Mouse (Mus musculus) liver, embryonic 14.5 days (tissue): ENCODE results near the gene Palm. TPM values are rescaled to one million over a fixed set of nuclear protein-coding genes. Genes with fewer than 3 reads are reported as not detected.

Experiments used
- ATAC-seq: fragments of 200-750 bp; cut with Nextera tagmentation; 2 replicates; pipeline ENCODE4 v1.8.0; 2017; ENCODE audit warnings: moderate number of reproducible peaks, mild to moderate bottlenecking, moderate library complexity; ENCODE audit not compliant: insufficient read depth
- DNase-seq, 3 experiments: peaks; one replicate each; pipeline ENCODE4 v3.0.0-alpha.2; 2012 to 2013; ENCODE audit warnings: low read depth in 3 of 3, low spot score in 3 of 3
- H3K27ac ChIP-seq: fragments of 300-500 bp; sonication (generic); 2 replicates; pipeline ENCODE4 v1.5.1; 2014; ENCODE audit warnings: moderate library complexity, mild to moderate bottlenecking, control low read depth, inconsistent platforms
- H3K27me3 ChIP-seq: fragments of 300-500 bp; sonication (generic); 2 replicates; pipeline ENCODE4 v1.6.1; 2014; ENCODE audit warnings: mild to moderate bottlenecking, low read length, moderate library complexity; ENCODE audit not compliant: control insufficient read depth, insufficient read depth
- H3K36me3 ChIP-seq: fragments of 300-500 bp; sonication (generic); replicated peaks from 2 replicates; pipeline ENCODE4 v1.6.1; 2014; ENCODE audit warnings: low read depth; ENCODE audit not compliant: control insufficient read depth, insufficient read depth
- H3K4me1 ChIP-seq, 2 experiments: fragments of 200-500 bp in 1 of 2; fragments of 300-500 bp in 1 of 2; sonication (generic) in 1 of 2; replicated peaks; 2 replicates each; pipeline ENCODE4 v1.6.1; 2012 to 2014; ENCODE audit warnings: antibody characterized with exemption in 1 of 2, inconsistent platforms in 1 of 2, low read length in 1 of 2; ENCODE audit not compliant: control insufficient read depth in 2 of 2, insufficient read depth in 2 of 2
- H3K4me2 ChIP-seq: fragments of 300-500 bp; sonication (generic); 2 replicates; pipeline ENCODE4 v1.6.1; 2014; ENCODE audit warnings: low read depth, mild to moderate bottlenecking, control low read depth, moderate library complexity
- H3K4me3 ChIP-seq, 2 experiments: fragments of 200-500 bp in 1 of 2; fragments of 300-500 bp in 1 of 2; sonication (generic) in 1 of 2; 2 replicates each; pipeline ENCODE4 v1.5.1; 2012 to 2014; ENCODE audit warnings: low read depth in 2 of 2, low read length in 2 of 2, mild to moderate bottlenecking in 2 of 2, control low read depth in 1 of 2, inconsistent platforms in 1 of 2, moderate library complexity in 1 of 2; ENCODE audit not compliant: insufficient read depth in 1 of 2
- H3K9ac ChIP-seq: fragments of 300-500 bp; sonication (generic); replicated peaks from 2 replicates; pipeline ENCODE4 v1.6.1; 2014; ENCODE audit warnings: mild to moderate bottlenecking, control low read depth, moderate library complexity
- H3K9me3 ChIP-seq: fragments of 300-500 bp; sonication (generic); 2 replicates; pipeline ENCODE4 v1.6.1; 2016; ENCODE audit warnings: low read length, mixed read lengths; ENCODE audit not compliant: control insufficient read depth
- CTCF ChIP-seq: IDR thresholded peaks from 2 replicates; pipeline ENCODE4 v1.5.1; 2016; ENCODE audit warnings: antibody characterized with exemption, low read depth, control low read depth
- EP300 ChIP-seq: IDR thresholded peaks from 2 replicates; pipeline ENCODE4 v1.6.1; 2016; ENCODE audit warnings: antibody characterized with exemption, low read depth
- WGBS: fragments of 180-500 bp; shearing (Covaris S2); extraction: QIAGEN DNeasy Blood & Tissue Kit; methylation state at CpG from one replicate; pipeline ENCODE4 v1.1.7; 2014; ENCODE audit not compliant: insufficient replicate concordance; 5-methylcytosine and 5-hydroxymethylcytosine counted together
- polyA plus RNA-seq, 2 experiments: library from polyadenylated mRNA; depleted of rRNA in 1 of 2; stranded (reverse) in 1 of 2; unstranded in 1 of 2; fragments of >200 nt; fragmentation: Nextera tagmentation in 1 of 2; extraction: Ambion mirVana in 1 of 2; gene quantifications; 2 replicates each; pipeline versions ENCODE4 v1.2.1 to v1.2.3; 2012 to 2014

Palm gene
- polyA plus RNA-seq, 2 experiments: 3.5 to 4.1 TPM

GRCm38 (mm10) chr10:79805636-79806035 is 12.3 kb downstream of the Palm start:
- H3K4me1 ChIP-seq: peaks cover 6 to 9% of the 10 kb centered on the region in 2 experiments
- ATAC-seq (no peak), DNase-seq (no peak)
- no peak overlapping the region for H3K9ac ChIP-seq
- no peak overlapping the region for H3K4me2 ChIP-seq
- whole genome bisulfite sequencing: 32% methylated on average over 11 of the region's 11 CpGs
- no peaks in the 10 kb centered on the region for H3K36me3 ChIP-seq
- H3K27me3 ChIP-seq: no peaks in the 10 kb centered on the region
- H3K4me3 ChIP-seq: no peak overlapping the region
- H3K9me3 ChIP-seq: no peaks in the 10 kb centered on the region
- no peak overlapping the region for H3K27ac ChIP-seq
- TF ChIP-seq CTCF: no peak
- TF ChIP-seq EP300: no peak

GRCm38 (mm10) chr10:79806331-79806730 is 13.0 kb downstream of the Palm start:
- no peak for ATAC-seq
- Histone ChIP-seq H3K36me3 (no peaks in the 10 kb centered on the region), H3K4me3 (no peak overlapping the region), H3K27me3 (no peaks in the 10 kb centered on the region), H3K9me3 (no peaks in the 10 kb centered on the region), H3K9ac (no peak overlapping the region), H3K4me2 (no peak overlapping the region), H3K27ac (no peak overlapping the region), H3K4me1 (peaks cover 6 to 9% of the 10 kb centered on the region in 2 experiments)
- no peak for TF ChIP-seq CTCF
- no peak for TF ChIP-seq EP300
- WGBS: 72% methylated on average over 9 of the region's 9 CpGs
- DNase-seq: no peak

- no peaks in the 10 kb centered on the region for H3K36me3 ChIP-seq
- WGBS: 67% methylated on average over 10 of the region's 10 CpGs
- H3K27me3 ChIP-seq: no peaks in the 10 kb centered on the region
- no peaks in the 10 kb centered on the region for H3K9me3 ChIP-seq
- H3K4me2 ChIP-seq: no peak overlapping the region
- no peak for DNase-seq
- 0 out of 2 replicates have a peak, but pooled peaks have one; percentile 27 for ATAC-seq
- H3K9ac ChIP-seq: no peak overlapping the region
- H3K4me1 ChIP-seq: peaks cover 6 to 9% of the 10 kb centered on the region in 2 experiments
- H3K4me3 ChIP-seq: no peak overlapping the region
- TF ChIP-seq CTCF (no peak), EP300 (no peak)
- no peak overlapping the region for H3K27ac ChIP-seq
Observed at GRCm38 (mm10) chr10:79806972-79807371, 13.6 kb downstream of the Palm start.

GRCm38 (mm10) chr10:79807826-79808225 is 14.5 kb downstream of the Palm start:
- ATAC-seq (no peak), DNase-seq (no peak)
- no peak overlapping the region for H3K4me3 ChIP-seq
- no peaks in the 10 kb centered on the region for H3K36me3 ChIP-seq
- H3K9me3 ChIP-seq: no peaks in the 10 kb centered on the region
- H3K27me3 ChIP-seq: no peaks in the 10 kb centered on the region
- H3K4me1 ChIP-seq: peaks cover 6 to 9% of the 10 kb centered on the region in 2 experiments
- 54% methylated on average over 11 of the region's 11 CpGs for WGBS
- no peak overlapping the region for H3K4me2 ChIP-seq
- no peak overlapping the region for H3K27ac ChIP-seq
- H3K9ac ChIP-seq: no peak overlapping the region
- no peak for TF ChIP-seq EP300
- no peak for TF ChIP-seq CTCF

- no peak overlapping the region for H3K27ac ChIP-seq
- WGBS: 78% methylated on average over 11 of the region's 11 CpGs
- H3K4me3 ChIP-seq: no peak overlapping the region
Observed at GRCm38 (mm10) chr10:79808728-79809127, 15.4 kb downstream of the Palm start.

More at GRCm38 (mm10) chr10:79808728-79809127, 15.4 kb downstream of the Palm start:
- DNase-seq (no peak), ATAC-seq (no peak)
- Histone ChIP-seq H3K9me3 (no peaks in the 10 kb centered on the region), H3K36me3 (no peaks in the 10 kb centered on the region), H3K4me2 (no peak overlapping the region), H3K4me1 (peaks cover 6 to 7% of the 10 kb centered on the region in 2 experiments), H3K27me3 (no peaks in the 10 kb centered on the region), H3K9ac (no peak overlapping the region)
- TF ChIP-seq CTCF (no peak), EP300 (no peak)
